Mouse (Mus musculus) hindbrain, postnatal 0 days (tissue): ENCODE results near the gene Cd19. TPM values are rescaled to one million over a fixed set of nuclear protein-coding genes. Genes with fewer than 3 reads are reported as not detected.

Experiments
- ATAC-seq: fragments of 200-750 bp; cut with Nextera tagmentation; 2 replicates; pipeline ENCODE4 v1.8.0; 2017; ENCODE audit warnings: mild to moderate bottlenecking, moderate TSS enrichment, moderate library complexity
- DNase-seq: peaks from one replicate; pipeline ENCODE4 v3.0.0-alpha.2; 2015; ENCODE audit warnings: low spot score
- H3K27ac ChIP-seq: fragments of 300-500 bp; sonication (generic); 2 replicates; pipeline ENCODE4 v1.5.1; 2014; ENCODE audit warnings: mild to moderate bottlenecking
- H3K27me3 ChIP-seq: fragments of 300-500 bp; sonication (generic); 2 replicates; pipeline ENCODE4 v1.6.1; 2014; ENCODE audit warnings: low read length, mixed read lengths; ENCODE audit not compliant: insufficient read depth
- H3K36me3 ChIP-seq: fragments of 300-500 bp; sonication (generic); 2 replicates; pipeline ENCODE4 v1.6.1; 2014; ENCODE audit warnings: low read length, mixed read lengths; ENCODE audit not compliant: insufficient read depth
- H3K4me1 ChIP-seq: fragments of 300-500 bp; sonication (generic); 2 replicates; pipeline ENCODE4 v1.6.1; 2014; ENCODE audit warnings: antibody characterized with exemption, low read length, mixed read lengths; ENCODE audit not compliant: insufficient read depth
- H3K4me2 ChIP-seq: fragments of 300-500 bp; sonication (generic); 2 replicates; pipeline ENCODE4 v1.6.1; 2014; ENCODE audit warnings: low read depth, mild to moderate bottlenecking, low read length, moderate library complexity, mixed read lengths
- H3K4me3 ChIP-seq: fragments of 300-500 bp; sonication (generic); 2 replicates; pipeline ENCODE4 v1.5.1; 2014; ENCODE audit warnings: low read length
- H3K9ac ChIP-seq: fragments of 300-500 bp; sonication (generic); replicated peaks from 2 replicates; pipeline ENCODE4 v1.6.1; 2014; ENCODE audit warnings: mild to moderate bottlenecking, low read length, moderate library complexity, mixed read lengths
- H3K9me3 ChIP-seq: fragments of 300-500 bp; sonication (generic); 2 replicates; pipeline ENCODE4 v1.6.1; 2016; ENCODE audit warnings: low read length, mixed read lengths
- CTCF ChIP-seq: IDR thresholded peaks from 2 replicates; pipeline ENCODE4 v1.5.1; 2016; ENCODE audit warnings: antibody characterized with exemption, control low read depth, low read depth
- WGBS: fragments of 180-500 bp; shearing (Covaris S2); extraction: QIAGEN DNeasy Blood & Tissue Kit; methylation state at CpG from one replicate; pipeline ENCODE4 v1.1.7; 2014; 5-methylcytosine and 5-hydroxymethylcytosine counted together
- polyA plus RNA-seq: library from polyadenylated mRNA; unstranded; fragments of >200 nt; fragmentation: Nextera tagmentation; extraction: Ambion mirVana; gene quantifications from 2 replicates; pipeline ENCODE4 v1.2.1, GENCODE M21; 2015
- total RNA-seq: library from RNA; depleted of rRNA; stranded (reverse); fragments of >200 nt; gene quantifications from 2 replicates; pipeline ENCODE4 v1.2.3, GENCODE M21; 2014

Gene Cd19
- total and polyA plus RNA-seq, 2 experiments from 2014 or later, result 0.05 to 0.16 TPM

- WGBS, result 63% methylated on average over 12 of the region's 13 CpGs
- H3K4me3 ChIP-seq, result no peak overlapping the region
- H3K27me3 ChIP-seq, result no peaks in the 10 kb centered on the region
- no peak for TF ChIP-seq CTCF
- H3K27ac ChIP-seq, result no peak overlapping the region
- no peak overlapping the region for H3K4me2 ChIP-seq
- DNase-seq, result no peak
- H3K4me1 ChIP-seq, result no peaks in the 10 kb centered on the region
- H3K36me3 ChIP-seq, result no peaks in the 10 kb centered on the region
- no peak overlapping the region for H3K9ac ChIP-seq
- ATAC-seq, result no peak
- H3K9me3 ChIP-seq, result no peaks in the 10 kb centered on the region
Observed at GRCm38 (mm10) chr7:126427323-126427860, 12.7 kb upstream of the Cd19 start.

- 85% methylated on average over 6 of the region's 6 CpGs for WGBS
Observed at GRCm38 (mm10) chr7:126424161-126424560, 9.5 kb upstream of the Cd19 start.

GRCm38 (mm10) chr7:126421756-126422155, 7.1 kb upstream of the Cd19 start:
- no peak for ATAC-seq

More at GRCm38 (mm10) chr7:126424161-126424560, 9.5 kb upstream of the Cd19 start:
- TF ChIP-seq CTCF, result no peak
- ATAC-seq, result no peak
- Histone ChIP-seq H3K27me3 (no peaks in the 10 kb centered on the region), H3K4me1 (no peaks in the 10 kb centered on the region), H3K9me3 (no peaks in the 10 kb centered on the region), H3K4me2 (no peak overlapping the region), H3K36me3 (no peaks in the 10 kb centered on the region), H3K4me3 (no peak overlapping the region), H3K27ac (no peak overlapping the region), H3K9ac (no peak overlapping the region)
- no peak for DNase-seq

GRCm38 (mm10) chr7:126418496-126418895, 3.8 kb upstream of the Cd19 start:
- 70% methylated on average over 3 of the region's 3 CpGs for WGBS
- no peak for DNase-seq
- no peak for TF ChIP-seq CTCF

More at GRCm38 (mm10) chr7:126421756-126422155, 7.1 kb upstream of the Cd19 start:
- WGBS, result 89% methylated on average over 5 of the region's 5 CpGs
- Histone ChIP-seq H3K36me3 (no peaks in the 10 kb centered on the region), H3K4me1 (no peaks in the 10 kb centered on the region), H3K4me3 (no peak overlapping the region), H3K9ac (no peak overlapping the region), H3K9me3 (no peaks in the 10 kb centered on the region), H3K4me2 (no peak overlapping the region), H3K27me3 (no peaks in the 10 kb centered on the region), H3K27ac (no peak overlapping the region)
- TF ChIP-seq CTCF, result no peak
- DNase-seq, result no peak

GRCm38 (mm10) chr7:126417606-126418005, 2.9 kb upstream of the Cd19 start:
- ATAC-seq (no peak), DNase-seq (no peak)
- Histone ChIP-seq H3K36me3 (no peaks in the 10 kb centered on the region), H3K9ac (no peak overlapping the region), H3K27ac (no peak overlapping the region), H3K27me3 (no peaks in the 10 kb centered on the region), H3K4me2 (no peak overlapping the region), H3K4me3 (no peak overlapping the region), H3K9me3 (no peaks in the 10 kb centered on the region), H3K4me1 (no peaks in the 10 kb centered on the region)
- 70% methylated on average over 4 of the region's 4 CpGs for WGBS
- no peak for TF ChIP-seq CTCF

More at GRCm38 (mm10) chr7:126418496-126418895, 3.8 kb upstream of the Cd19 start:
- Histone ChIP-seq H3K27ac (no peak overlapping the region), H3K9ac (no peak overlapping the region), H3K27me3 (no peaks in the 10 kb centered on the region), H3K36me3 (no peaks in the 10 kb centered on the region), H3K4me1 (no peaks in the 10 kb centered on the region), H3K4me2 (no peak overlapping the region), H3K9me3 (no peaks in the 10 kb centered on the region), H3K4me3 (no peak overlapping the region)
- no peak for ATAC-seq

- no peak overlapping the region for H3K4me2 ChIP-seq
- H3K27me3 ChIP-seq, result no peaks in the 10 kb centered on the region
- no peaks in the 10 kb centered on the region for H3K9me3 ChIP-seq
- H3K9ac ChIP-seq, result no peak overlapping the region
- no peak for TF ChIP-seq CTCF
- H3K27ac ChIP-seq, result no peak overlapping the region
- H3K4me1 ChIP-seq, result no peaks in the 10 kb centered on the region
- H3K36me3 ChIP-seq, result no peaks in the 10 kb centered on the region
- no peak for DNase-seq
- 13% methylated on average over 8 of the region's 8 CpGs for WGBS
- no peak overlapping the region for H3K4me3 ChIP-seq
- no peak for ATAC-seq
Observed at GRCm38 (mm10) chr7:126417045-126417444, 2.4 kb upstream of the Cd19 start.

GRCm38 (mm10) chr7:126416615-126417014, 1.9 kb upstream of the Cd19 start:
- no peaks in the 10 kb centered on the region for H3K27me3 ChIP-seq
- no peak for TF ChIP-seq CTCF
- H3K4me1 ChIP-seq, result no peaks in the 10 kb centered on the region
- H3K36me3 ChIP-seq, result no peaks in the 10 kb centered on the region
- no peak overlapping the region for H3K4me3 ChIP-seq
- no peak overlapping the region for H3K4me2 ChIP-seq
- H3K9me3 ChIP-seq, result no peaks in the 10 kb centered on the region
- no peak for DNase-seq
- no peak overlapping the region for H3K27ac ChIP-seq
- no peak for ATAC-seq
- H3K9ac ChIP-seq, result no peak overlapping the region
- 48% methylated on average over 2 of the region's 2 CpGs for WGBS
